Mouse (Mus musculus): ENCODE data around the gene Tenm2. TPM values are rescaled to one million over a fixed set of nuclear protein-coding genes. Genes with fewer than 3 reads are reported as not detected.

Gene Tenm2
- total and polyA plus RNA-seq, 3 experiments = not detected

DNA sequence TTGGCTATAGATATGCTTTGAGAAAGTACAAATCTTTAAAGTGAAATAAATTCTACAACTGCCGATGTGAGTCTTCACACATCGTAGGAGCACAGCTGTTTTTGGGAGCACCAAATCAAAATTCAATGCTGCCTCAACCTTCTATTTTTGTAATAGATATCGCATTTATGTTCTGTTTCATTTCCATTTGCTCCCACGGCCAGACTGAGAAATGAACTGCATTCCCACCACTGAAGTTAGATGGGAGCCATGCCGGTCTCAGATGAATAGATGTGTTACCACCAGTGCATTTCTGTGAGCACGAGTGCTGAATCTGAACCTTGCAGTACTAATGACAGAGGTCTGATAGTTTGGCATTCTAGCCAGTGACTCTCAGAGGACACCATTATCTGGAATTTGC, 58.3 kb downstream of the Tenm2 start:
- H3K27me3 ChIP-seq (ENCODE audit: control insufficient read depth in 1 of 2, insufficient read depth in 2 of 2, low read length in 2 of 2) = no peaks in the 10 kb centered on the region
- no peak overlapping the region for H3K27ac ChIP-seq (ENCODE audit: control insufficient read depth, low read depth, low read length)
- H3K4me3 ChIP-seq (ENCODE audit: control insufficient read depth in 1 of 2, insufficient read depth in 1 of 2, low read depth in 2 of 2, low read length in 2 of 2) = no peak overlapping the region
- DNase-seq (ENCODE audit: low read depth, low spot score) = no peak
- TF ChIP-seq MAFK (IDR thresholded peaks at IDR 0.05; ENCODE audit: borderline replicate concordance, low read depth, low read length) = no peak
- no peak for TF ChIP-seq BHLHE40 (IDR thresholded peaks at IDR 0.05; ENCODE audit: borderline replicate concordance, low read depth, low read length)
- no peak for TF ChIP-seq JUND (IDR thresholded peaks at IDR 0.05; ENCODE audit: low read depth, low read length)
- TF ChIP-seq RAD21 (IDR thresholded peaks at IDR 0.05; ENCODE audit: low read depth, low read length) = no peak
- no peak for TF ChIP-seq CHD2 (IDR thresholded peaks at IDR 0.05; ENCODE audit: low read length)
- no peak for TF ChIP-seq POLR2AphosphoS2 (IDR thresholded peaks at IDR 0.05; ENCODE audit: low read length)
- no peak for TF ChIP-seq MAZ (IDR thresholded peaks at IDR 0.05; ENCODE audit: low read depth, low read length)
- TF ChIP-seq SMC3 (IDR thresholded peaks at IDR 0.05; ENCODE audit: low read depth, low read length) = no peak
- no peak for TF ChIP-seq RCOR1 (IDR thresholded peaks at IDR 0.05; ENCODE audit: low read depth, low read length)
- TF ChIP-seq SIN3A (IDR thresholded peaks at IDR 0.05; ENCODE audit: low read length) = no peak
- TF ChIP-seq CHD1 (IDR thresholded peaks at IDR 0.05; ENCODE audit: low read depth, low read length) = no peak
- no peak for TF ChIP-seq E2F4 (IDR thresholded peaks at IDR 0.05; ENCODE audit: borderline replicate concordance, low read depth, low read length)
- TF ChIP-seq NELFE (IDR thresholded peaks at IDR 0.05; ENCODE audit: low read depth, low read length) = no peak
- no peak for TF ChIP-seq NRF1 (IDR thresholded peaks at IDR 0.05; ENCODE audit: insufficient read depth, low read depth, low read length, poor library complexity, severe bottlenecking)
- no peak for TF ChIP-seq ZC3H11A (IDR thresholded peaks at IDR 0.05; ENCODE audit: low read depth, low read length)
- no peak for TF ChIP-seq GABPA (IDR thresholded peaks at IDR 0.05; ENCODE audit: low read depth, low read length)
- no peak for TF ChIP-seq USF2 (IDR thresholded peaks at IDR 0.05; ENCODE audit: borderline replicate concordance in 1 of 2, insufficient read depth in 1 of 2, low read depth in 1 of 2, low read length in 2 of 2)
- TF ChIP-seq UBTF (IDR thresholded peaks at IDR 0.05; ENCODE audit: borderline replicate concordance, insufficient read depth, low read depth, low read length) = no peak
- no peak for TF ChIP-seq MYC (IDR thresholded peaks at IDR 0.05; ENCODE audit: low read depth, low read length)
- TF ChIP-seq KAT2A (conservative IDR thresholded peaks at IDR 0.05; ENCODE audit: low read depth, low read length) = no peak
- no peaks in the 10 kb centered on the region for H3K4me1 ChIP-seq (ENCODE audit: control insufficient read depth in 1 of 2, insufficient read depth in 2 of 2, low read length in 2 of 2)
- no peaks in the 10 kb centered on the region for H3K9me3 ChIP-seq (replicated peaks; ENCODE audit: insufficient read depth, low read length)
- H3K9ac ChIP-seq (ENCODE audit: control insufficient read depth, low read depth, low read length, poor library complexity, severe bottlenecking) = no peak overlapping the region
- no peaks in the 10 kb centered on the region for H3K36me3 ChIP-seq (ENCODE audit: control insufficient read depth in 1 of 2, insufficient read depth in 2 of 2, low read length in 2 of 2)
- no peaks in the 10 kb centered on the region for H3K79me2 ChIP-seq (ENCODE audit: control insufficient read depth, insufficient read depth, low read length, poor library complexity)

Measured in MEL (cell line).